8 mouse cellular contexts compared by ENCODE assay signal in genomic region chr2:154613118-154614115, GRCm38 (mm10). TPM values are rescaled to one million over a fixed set of nuclear protein-coding genes. Genes with fewer than 3 reads are reported as not detected.
DNase-seq lines count a peak whose midpoint lies in the region; ATAC-seq and TF ChIP-seq lines count a peak whose summit lies in the region.

Zfp341 (plus strand) TSS chr2:154613297.
4930519P11Rik (minus strand) TSS chr2:154613437.

- TF ChIP-seq CTCF in lung, postnatal 0 days (IDR thresholded peaks at IDR 0.05), result peak; percentile 81

- ATAC-seq in frontal cortex, adult (ENCODE audit: low TSS enrichment), result peak; percentile 86
- peak; percentile 95 for ATAC-seq in lung, postnatal 0 days

- H3K4me2 ChIP-seq in lung, postnatal 0 days (replicated peaks; ENCODE audit: low read depth, low read length), result peak within 1 kb of the TSS; percentile 62

- H3K4me1 ChIP-seq in hindbrain, embryonic 10.5 days (replicated peaks), result peaks cover 40% of the 10 kb centered on the region
- H3K4me1 ChIP-seq in lung, postnatal 0 days (ENCODE audit: insufficient read depth, low read depth, low read length), result no peaks in the 10 kb centered on the region

- no peaks in the 10 kb centered on the region for H3K27me3 ChIP-seq in hindbrain, embryonic 10.5 days (ENCODE audit: insufficient read depth, poor library complexity, severe bottlenecking)
- no peaks in the 10 kb centered on the region for H3K27me3 ChIP-seq in lung, postnatal 0 days (replicated peaks; ENCODE audit: insufficient read depth, low read length)

- DNase-seq in Muller cell, postnatal 12 days (ENCODE audit: inconsistent ontology term), result peak; percentile 93
- DNase-seq in cerebellum, adult 9-10 months, result peak; percentile 88
- peak; percentile 92 for DNase-seq in hindbrain, embryonic 10.5 days (ENCODE audit: low spot score)
- DNase-seq in layer of hippocampus, postnatal 10 days (ENCODE audit: low spot score in 2 of 2), result peak; percentile 88 to 92
- peak; percentile 96 for DNase-seq in lung, postnatal 0 days (ENCODE audit: low spot score)
- DNase-seq in ovary, postnatal 10 days (ENCODE audit: low spot score), result peak; percentile 79
- peak; percentile 97 for DNase-seq in thymus, postnatal 0 days (ENCODE audit: low spot score)

- no peak for TF ChIP-seq EP300 in lung, postnatal 0 days (IDR thresholded peaks at IDR 0.05)

- WGBS in hindbrain, embryonic 10.5 days, result under 1% methylated on average over 97 of the region's 98 CpGs
- WGBS in lung, postnatal 0 days, result under 1% methylated on average over 62 of the region's 98 CpGs

- H3K27ac ChIP-seq in hindbrain, embryonic 10.5 days, result peak within 1 kb of the TSS; percentile 98
- H3K27ac ChIP-seq in lung, postnatal 0 days (ENCODE audit: low read length), result peak within 1 kb of the TSS; percentile 95

- 0 out of 2 replicates have a peak, but pooled peaks cover 3% of the 10 kb centered on the region for H3K36me3 ChIP-seq in hindbrain, embryonic 10.5 days
- H3K36me3 ChIP-seq in lung, postnatal 0 days (ENCODE audit: insufficient read depth, low read length), result no peaks in the 10 kb centered on the region

- H3K4me3 ChIP-seq in hindbrain, embryonic 10.5 days, result peak within 1 kb of the TSS; percentile 60
- peak within 1 kb of the TSS; percentile 49 for H3K4me3 ChIP-seq in lung, postnatal 0 days (ENCODE audit: low read depth, low read length)

- peak within 1 kb of the TSS; percentile 48 for H3K9ac ChIP-seq in lung, postnatal 0 days (replicated peaks; ENCODE audit: low read depth)

- H3K9me3 ChIP-seq in hindbrain, embryonic 10.5 days, result no peaks in the 10 kb centered on the region
- no peaks in the 10 kb centered on the region for H3K9me3 ChIP-seq in lung, postnatal 0 days (ENCODE audit: low read length)

RNA-seq across cellular contexts. Expression of gene Zfp341, which starts in this region (rescaled TPM):
- 1.3 and 1.4 TPM in 2 replicates for polyA plus RNA-seq in hindbrain, embryonic 10.5 days (2016; fragmentation: Nextera tagmentation; extraction: Ambion mirVana)
- total RNA-seq in layer of hippocampus, postnatal 10 days (2021), result 10 to 100 TPM in 1 of 2 experiments, 1 to 10 TPM in 1; 9.8 to 12.2 TPM
- 0.76 and 1.0 TPM in 2 replicates for polyA plus RNA-seq in lung, postnatal 0 days (2015; fragmentation: Nextera tagmentation; extraction: Ambion mirVana)
- 0.51 and 0.61 TPM in 2 replicates for polyA plus RNA-seq in thymus, postnatal 0 days (2015; fragmentation: Nextera tagmentation; extraction: Ambion mirVana)

RNA-seq across cellular contexts. Expression of gene 4930519P11Rik, which starts in this region (rescaled TPM):
- polyA plus RNA-seq in hindbrain, embryonic 10.5 days (2016; fragmentation: Nextera tagmentation; extraction: Ambion mirVana), result 0.36 TPM in 1 of 2 replicates, not detected in the other
- under 1 TPM in 1 of 2 experiments, not detected in 1; 0.76 TPM for total RNA-seq in layer of hippocampus, postnatal 10 days (2021)
- 0.40 and 0.61 TPM in 2 replicates for polyA plus RNA-seq in lung, postnatal 0 days (2015; fragmentation: Nextera tagmentation; extraction: Ambion mirVana)
- 0.28 and 0.42 TPM in 2 replicates for polyA plus RNA-seq in thymus, postnatal 0 days (2015; fragmentation: Nextera tagmentation; extraction: Ambion mirVana)

Comparison
In these comparisons a context has a peak if more than half of its experiments do, and no peak if none do; other contexts are left out.
1. Peak in every context shown above with its lines: DNase-seq, ATAC-seq, H3K4me3 ChIP-seq and H3K27ac ChIP-seq.
2. Peak in DNase-seq in thymus, postnatal 0 days; RNA of the genes that start here not detected or under 1 TPM.